Mouse (Mus musculus) embryo, embryonic 10 days (tissue): ENCODE measurements around the gene Nr1i3.

Experiments
- DNase-seq: peaks from one replicate; pipeline ENCODE4 v3.0.0-alpha.2; 2015; ENCODE audit warnings: low spot score

Gene Nr1i3

DNA sequence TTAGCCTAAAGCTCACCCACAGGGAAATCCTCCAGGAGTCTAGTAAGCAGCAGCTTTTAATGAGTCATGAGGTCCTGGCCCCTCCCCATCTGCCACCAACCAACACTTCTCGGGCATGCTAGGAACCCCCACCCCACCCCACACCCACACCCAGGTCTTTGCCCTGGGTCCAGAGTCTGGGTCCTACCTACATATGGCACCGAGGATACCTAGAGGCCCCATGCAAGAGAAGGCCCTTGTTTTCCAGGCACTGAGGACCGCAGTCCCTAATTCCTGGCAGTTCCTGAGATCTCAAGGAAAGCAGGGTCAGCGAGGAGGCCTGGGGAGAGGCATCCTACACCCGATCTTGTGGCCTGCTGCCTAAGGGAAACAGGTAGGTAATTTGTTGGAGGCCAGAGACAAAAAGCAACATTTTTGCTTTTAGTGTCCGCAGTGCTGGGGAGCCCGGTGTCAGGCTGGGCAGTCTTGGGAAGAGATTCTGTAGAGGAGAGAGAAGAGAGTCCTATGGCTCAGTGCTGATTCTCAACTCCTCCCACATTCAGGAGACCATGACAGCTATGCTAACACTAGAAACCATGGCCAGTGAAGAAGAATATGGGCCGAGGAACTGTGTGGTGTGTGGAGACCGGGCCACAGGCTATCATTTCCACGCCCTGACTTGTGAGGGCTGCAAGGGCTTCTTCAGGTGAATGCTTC is at the start of gene Nr1i3:
Gene Nr1i3 (plus strand): TSS at position 170 of the 696 bp plus-strand sequence.
- DNase-seq = no peak

DNA sequence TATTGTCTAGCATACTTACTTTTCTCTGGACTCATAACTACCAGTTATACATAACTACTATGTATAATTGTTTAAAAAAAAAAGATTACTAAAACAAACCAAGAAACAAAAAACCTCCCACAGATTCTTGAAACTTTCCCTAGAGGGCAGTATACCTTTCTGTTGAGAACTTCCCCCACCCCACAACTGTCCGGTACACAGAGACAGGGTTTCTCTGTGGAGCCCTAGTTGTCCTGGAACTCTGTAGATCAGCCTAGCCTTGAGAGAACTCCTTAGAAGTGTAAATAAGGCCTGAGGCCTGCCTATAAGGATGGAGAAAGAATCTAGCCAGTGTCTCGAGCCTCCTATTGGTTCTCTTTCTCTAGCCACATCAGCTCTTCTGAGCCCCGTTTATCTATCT is 49.5 kb upstream of the Nr1i3 start:
- peak; percentile 31 for DNase-seq

DNA sequence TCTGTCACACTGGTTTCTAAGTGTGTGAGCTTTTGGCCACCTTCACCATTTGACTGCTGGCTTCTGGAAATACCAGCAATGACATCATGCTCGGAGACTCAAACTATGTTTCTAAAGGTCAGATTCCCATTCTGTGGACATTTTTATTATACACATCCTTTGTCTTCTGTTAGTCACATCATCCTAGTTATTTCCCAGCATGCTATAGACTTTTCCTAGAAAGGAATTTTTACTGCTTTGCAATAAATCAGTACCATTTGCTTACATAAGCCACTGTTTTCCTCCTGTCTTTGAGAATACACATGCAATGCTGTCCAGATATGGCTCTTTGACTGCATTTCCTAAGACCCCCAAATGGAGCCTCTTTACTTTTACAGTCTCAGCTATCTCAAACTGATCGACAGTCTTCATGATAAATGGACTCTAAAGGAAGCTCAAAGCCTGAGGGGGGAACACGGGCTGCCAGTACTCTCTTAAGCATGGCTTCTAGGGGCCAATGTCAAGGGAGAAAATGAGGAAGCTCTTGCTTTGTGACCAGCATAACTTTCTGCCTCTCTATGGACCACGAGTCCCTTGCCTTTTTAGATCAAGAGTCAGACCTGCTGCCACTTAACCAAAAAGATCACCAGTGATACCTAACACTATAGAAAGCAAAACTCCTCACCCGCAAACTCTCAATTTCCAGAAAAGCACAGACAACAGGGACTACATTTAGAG is 48.0 kb upstream of the Nr1i3 start:
- DNase-seq = no peak

DNA sequence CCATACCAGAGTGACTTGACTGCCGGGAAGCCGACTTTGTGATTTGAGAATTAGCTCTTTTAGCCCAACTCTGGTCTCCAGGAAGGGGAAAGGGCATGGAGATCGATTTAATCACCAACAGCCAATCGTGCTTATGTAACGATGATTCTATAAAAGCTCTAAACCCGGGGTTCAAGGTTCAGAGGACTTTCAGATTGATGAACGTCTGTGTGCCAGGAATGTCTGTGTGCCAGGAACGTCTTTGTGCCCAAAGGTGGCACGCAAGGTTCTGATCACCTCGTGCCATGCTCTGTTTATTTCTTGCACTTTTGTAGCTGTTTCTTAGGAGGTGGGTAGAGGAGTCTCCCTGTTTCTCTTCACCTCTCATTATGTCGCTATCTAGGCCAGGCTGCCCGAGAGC is 44.9 kb upstream of the Nr1i3 start:
- DNase-seq = no peak

DNA sequence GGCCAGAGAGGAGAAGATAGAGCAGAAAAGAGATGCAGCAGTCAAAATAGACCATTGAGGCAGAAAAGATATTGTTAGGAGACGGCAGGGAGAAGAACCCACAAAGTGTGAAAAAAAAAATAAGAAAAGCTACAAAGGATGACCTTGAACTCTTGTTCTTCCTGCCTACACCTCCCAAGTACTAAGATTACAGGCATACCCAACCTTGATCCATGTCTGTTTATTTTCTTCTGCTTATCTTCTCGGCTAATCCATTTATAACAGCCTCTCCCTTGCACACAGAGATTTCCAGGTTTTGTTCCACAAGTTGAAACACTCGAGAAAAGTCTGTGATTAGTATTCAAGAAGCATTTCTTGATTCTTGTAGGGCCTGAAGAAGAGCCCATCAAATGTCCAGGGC is 43.9 kb upstream of the Nr1i3 start:
- DNase-seq = no peak

DNA sequence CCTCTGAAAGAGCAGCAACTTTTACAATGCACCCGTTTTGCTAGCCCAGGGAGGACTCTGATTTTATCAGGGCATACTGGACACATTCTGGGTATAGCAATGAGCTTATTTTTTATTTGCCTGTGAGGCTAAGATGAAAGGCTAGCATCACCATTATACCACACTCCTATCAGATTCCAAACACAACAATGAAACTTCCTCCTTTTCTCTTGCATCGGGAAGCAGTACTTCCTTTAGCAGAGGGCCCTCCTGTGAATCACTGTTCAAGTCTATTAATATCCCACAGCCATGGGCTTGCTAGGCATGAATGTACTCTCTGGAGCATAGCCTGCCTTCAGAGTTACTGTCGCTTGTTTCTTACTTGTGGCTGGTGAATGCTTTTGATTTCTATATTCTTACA is 42.6 kb upstream of the Nr1i3 start:
- no peak for DNase-seq

DNA sequence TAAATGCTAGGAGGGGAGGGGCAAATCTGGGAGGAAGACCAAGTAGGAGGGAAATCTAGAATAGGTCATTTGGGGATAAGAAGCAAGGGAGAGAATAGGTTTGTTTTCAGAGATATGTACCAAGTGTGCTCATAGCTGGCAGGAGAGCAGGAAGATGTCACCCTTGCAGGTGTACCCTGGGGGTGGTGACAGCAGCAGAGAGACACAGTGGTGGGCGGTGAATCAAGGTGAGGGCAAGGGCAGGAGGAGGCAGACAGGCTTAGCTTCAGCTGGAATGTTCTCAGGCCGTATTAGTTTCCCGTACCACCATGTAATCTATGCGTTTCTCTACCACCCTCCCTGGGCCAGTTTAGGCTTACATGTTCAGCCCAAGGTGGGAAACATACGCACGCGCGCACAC is 41.0 kb upstream of the Nr1i3 start:
- DNase-seq = no peak

DNA sequence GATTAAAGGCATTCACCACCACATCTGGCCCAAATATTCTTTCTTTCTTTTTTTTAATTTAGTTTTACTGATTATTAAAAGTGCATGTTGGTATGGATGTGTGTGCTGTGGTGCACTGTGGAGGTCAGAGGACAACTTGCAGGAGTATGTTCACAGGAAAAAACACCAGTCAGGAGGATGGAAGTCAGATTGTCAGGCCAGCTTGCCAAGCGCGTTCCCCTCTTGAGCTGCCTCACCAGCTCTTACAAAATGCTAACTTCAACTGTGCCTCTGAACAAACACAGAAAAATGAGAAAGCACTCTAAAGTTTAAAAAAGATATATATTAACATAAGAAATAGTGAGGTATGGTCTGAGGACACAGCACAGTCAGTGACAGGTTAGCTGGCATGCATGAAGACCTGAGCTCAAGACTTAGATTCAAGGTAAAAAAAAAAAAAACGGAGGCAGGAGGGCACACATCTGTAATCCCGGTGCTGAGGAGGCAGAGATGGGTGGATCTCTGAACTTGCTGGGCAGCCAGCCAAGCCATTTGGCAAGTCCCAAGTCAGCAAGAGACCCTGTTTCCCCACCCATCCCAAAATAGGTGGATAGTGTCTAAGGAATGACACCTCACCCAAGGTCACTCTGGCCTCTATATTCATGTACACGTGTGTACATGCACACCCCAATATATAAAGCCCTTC is 34.1 kb upstream of the Nr1i3 start:
- no peak for DNase-seq

DNA sequence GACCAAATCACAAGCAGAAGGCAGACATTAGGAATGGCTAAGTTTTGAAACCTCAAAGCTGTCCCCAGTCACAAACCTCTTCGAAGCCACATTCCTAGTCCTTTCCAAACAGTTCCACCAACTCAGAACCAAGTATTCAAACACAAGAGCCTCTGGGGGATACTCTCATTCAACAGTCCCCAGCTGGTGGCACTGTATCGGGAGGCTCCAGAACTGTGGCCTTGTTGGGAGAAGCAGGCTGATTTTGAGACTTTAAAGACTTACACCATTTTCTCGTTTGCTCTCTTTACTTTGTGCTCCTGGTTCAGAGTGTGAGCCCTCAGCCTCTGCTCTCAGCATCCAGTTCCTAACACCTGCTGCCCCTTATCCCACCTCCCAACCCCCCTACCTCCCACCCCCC is 30.7 kb upstream of the Nr1i3 start:
- DNase-seq = no peak

DNA sequence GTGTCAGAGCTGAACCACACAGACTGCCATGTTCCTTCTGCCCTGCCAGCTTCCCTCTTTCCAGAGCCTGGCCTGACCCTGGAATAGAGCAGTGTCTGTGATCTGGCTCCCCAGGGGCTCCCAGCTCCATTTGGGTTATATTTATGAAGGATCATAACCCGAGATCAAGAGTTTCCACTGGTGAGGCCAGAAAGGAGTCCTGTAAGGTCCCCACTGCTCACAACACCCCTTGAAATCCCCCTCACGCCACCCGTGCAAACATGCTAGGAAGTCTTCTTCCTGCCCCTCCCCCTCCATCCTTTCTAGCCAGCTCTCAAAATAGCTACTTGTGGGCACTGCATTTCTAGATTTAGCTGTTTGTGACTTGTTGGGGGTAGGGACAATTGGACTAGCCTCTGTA is 30.1 kb upstream of the Nr1i3 start:
- DNase-seq = no peak

DNA sequence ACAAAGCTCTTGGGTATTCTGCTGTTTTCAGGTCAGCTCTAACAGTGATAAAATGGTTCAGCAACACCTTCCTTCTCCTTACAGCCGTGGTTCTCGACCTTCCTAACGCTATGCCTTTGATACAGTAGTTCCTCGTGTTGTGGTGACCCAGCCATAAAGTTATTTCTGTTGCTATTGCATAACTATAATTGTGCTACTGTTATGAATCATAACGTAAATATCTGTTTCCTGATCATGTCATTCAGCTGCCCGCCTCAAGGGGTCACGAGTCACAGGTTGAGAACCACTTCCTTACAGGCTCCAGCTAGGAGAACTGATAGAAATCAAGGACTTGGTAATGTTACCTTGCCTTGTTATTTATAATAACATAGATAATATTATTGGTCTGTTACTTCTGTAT is 29.5 kb upstream of the Nr1i3 start:
- no peak for DNase-seq

DNA sequence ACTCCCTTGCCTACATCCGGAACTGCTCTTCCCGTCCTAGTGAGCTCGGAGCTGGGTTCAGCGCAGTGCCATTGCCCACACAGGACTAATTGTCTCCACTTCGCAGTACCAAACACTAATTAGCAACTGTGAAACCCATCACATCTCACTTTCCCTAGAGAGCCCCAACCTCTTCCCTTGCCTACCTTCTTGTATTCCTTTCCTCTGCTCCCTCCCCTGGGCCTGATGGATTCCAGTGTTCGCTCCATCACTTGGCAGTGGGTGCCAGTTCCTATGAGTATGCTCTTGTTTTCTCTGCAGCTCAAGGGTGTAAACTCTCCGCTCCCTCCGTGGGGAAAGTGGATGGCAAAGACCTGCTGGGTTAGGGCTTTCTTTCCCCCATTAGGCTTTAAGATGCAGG is 28.1 kb upstream of the Nr1i3 start:
- DNase-seq = no peak

DNA sequence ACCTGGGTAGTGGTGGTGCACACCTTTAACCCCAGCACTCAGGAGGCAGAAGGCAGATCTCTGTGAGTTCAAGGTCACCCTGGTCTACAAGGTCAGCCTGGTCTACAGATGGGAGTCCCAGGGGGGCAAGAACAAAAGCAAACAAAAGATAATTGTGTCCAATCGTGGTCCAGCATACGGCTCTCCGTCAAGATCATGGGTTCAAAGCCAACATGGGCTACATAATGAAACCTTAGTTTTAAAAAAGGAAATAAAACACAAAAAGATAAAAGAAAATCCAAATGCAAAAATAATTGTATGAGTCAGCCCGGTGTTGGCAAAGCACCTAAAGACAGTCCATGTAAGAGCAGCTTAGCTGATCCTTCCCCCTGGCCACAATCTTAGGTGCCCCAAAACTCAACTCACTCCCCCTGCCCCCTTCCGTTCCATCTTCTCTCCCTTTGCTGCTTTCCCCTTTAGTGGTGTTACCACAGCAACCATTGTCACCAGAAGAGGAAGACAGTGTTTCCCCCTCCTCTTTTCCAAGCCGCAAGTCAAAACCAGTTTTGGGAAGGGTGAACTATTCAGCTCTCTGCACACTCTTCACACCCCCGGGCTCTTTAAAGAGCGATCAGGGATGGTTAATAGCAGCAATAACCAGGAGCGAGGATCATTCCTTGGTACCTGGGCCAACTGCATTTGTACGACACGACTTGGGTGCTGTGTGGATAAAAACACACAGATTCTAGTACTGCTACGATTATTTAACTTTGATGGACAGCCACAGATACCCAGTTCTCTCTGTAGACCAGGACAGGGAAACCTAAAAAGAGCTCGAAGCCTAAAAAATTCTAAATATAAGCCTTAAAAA is 25.7 kb upstream of the Nr1i3 start:
- DNase-seq = peak; percentile 60

DNA sequence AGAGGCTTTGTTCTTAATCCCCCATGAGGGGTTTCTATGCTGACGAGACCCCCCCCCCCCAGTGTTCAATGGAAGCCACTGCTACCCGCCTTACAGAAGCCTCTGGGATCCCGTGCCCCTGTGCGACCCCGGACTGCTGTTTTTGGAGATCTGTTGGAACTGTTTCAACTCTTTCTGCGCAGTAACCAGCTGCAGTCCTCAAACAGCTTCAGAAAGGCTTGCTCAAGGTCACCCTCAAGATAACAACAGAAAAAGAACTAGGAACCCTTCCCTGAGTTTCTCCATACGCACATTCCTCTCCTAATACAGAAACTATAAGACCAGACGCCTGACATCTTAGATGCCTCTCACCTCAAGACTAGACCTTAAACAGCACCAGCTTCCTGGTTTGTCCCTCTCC is 24.7 kb upstream of the Nr1i3 start:
- no peak for DNase-seq

DNA sequence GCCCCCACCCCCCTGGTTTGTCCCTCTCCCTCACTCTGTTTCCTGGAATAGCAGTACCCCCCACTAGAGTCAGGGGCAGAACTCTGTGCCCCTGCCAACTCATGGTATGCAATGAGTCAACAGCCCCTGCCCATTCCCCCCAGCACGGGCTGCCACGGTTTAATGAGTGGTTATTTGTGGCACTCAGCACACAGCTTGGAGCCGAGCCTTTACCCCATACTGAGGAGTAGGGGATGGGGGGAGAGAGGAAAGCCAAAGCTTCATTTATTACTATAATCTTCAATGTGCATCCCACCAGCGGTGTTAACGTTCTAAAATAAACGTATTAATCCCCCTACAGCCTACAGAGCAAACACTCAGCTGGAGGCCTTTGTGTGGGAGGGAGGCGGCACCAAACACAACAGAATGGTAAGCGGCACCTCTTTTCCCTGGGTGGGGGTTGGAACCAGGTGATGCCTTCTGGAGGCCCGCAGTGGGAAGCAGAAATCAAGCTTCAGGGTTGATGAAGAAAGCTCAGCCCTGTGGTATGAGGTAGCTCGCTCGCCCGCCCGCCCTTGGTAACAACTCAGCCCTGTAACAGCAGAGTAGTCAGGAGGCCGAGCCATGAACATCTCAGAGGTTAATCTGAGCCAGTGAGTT is 24.2 kb upstream of the Nr1i3 start:
- DNase-seq = no peak

DNA sequence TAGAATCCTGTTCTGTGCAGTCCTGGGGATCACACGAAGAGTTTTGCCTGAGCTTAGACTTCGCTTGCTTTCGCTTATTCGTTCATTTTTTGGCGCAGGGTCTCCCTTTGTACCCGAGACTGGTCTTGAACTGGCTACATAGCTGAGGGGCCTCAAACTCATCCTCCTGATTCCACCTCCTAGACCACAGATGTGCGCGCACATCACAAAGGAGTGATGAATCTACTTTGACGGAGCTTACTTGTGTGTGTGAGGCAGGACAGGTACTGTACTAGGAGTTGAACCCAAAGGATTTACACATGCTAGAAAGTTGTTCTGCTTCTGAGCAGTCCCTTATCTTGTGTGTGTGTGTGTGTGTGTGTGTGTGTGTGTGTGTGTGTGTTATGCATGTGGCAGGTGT is 22.9 kb upstream of the Nr1i3 start:
- no peak for DNase-seq

DNA sequence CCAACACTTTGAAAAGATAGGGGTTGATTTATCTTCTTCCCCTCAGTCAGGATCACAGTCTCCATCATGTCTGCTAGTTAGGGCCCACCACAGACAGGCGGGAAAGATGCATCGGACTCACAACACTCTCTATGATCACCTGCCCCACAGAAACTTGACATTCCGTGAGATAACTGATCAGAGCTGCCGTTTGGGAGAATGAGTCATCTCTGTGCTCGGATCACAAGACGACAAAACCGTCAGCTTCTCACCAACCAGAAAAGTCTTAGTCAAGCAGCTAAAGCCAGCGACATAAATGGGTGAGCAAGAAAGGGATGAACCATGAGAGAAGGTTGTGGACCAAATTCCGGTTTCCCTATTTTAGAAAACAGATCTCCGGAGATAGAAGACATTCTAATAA is 21.5 kb upstream of the Nr1i3 start:
- no peak for DNase-seq

DNA sequence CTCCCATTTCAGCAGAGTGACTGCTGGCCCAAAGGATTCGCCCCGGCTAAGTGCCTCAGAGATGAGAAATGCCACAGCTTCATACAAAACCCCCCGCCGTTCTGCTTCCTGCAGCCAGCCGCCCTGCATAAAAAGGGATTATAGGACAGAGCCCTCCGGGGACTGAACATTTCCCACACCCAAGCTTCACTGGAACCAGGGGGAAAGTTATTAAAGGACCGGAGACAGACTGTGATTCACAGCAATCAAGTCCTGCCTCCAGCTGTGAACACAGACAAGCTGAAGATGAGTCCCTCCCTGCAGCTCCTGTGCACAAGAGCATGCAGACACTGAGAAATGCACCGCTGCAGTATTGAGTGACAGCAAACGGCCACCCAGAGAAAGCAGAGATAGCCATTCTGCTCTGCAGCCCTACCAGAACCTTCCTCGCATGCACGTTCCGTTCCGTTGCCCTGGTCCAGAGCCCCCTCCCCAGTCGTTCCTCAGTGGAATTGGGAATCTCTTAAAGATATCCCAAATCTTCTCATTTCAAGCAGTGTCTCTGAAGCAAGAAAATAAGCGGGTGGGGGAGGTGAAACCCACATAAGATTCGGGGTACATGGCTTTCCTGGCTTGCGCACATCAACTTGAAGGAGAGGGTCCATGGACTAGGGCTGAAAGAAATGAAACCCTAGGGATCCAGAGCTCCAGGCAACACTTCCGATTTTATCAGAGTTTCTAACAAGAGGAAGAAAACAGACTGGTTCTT is 20.5 kb upstream of the Nr1i3 start:
- DNase-seq = peak; percentile 51

DNA sequence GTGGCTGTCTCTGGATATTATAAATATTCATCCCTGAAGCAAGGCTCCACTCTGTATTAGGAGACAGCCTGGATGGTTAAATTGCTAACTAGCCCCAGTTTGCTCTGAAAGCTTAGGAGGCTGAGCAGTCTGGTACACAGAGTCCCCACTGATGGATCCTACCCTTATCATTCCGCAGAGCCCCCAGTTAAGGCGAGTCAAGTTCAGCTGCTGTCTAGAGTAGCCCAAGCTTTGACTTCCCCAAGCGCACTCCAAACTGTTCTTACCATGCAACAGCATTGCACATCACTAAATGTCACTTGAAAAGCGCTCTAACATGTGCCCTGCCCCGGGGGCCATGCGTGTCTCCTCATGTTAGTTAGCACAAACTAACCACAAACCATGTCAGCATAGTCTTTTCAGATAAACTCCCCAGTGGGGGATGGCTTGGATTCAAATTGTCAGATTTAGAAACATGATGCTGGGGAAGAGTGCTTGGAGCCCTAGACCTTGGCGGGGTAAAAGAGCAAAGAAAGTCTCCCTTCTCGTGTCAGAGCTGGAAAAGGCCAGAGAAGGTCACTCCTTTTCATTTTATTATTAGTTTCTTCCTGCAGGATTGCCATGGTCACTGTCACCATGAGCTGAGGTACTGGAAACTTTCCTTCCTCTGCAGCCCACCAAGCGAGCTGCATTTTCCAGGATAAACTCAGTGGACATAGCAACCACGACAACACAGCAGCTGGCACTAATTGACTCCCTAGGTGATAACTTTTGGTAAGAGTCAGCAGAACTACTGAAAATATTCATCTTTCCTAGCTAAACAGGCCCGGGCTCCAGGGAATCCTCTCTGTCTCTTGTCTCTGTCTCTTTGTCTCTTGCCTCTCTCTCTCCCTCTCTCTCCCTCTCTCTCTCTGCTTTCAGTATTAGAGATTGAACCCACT is 19.6 kb upstream of the Nr1i3 start:
- DNase-seq = no peak
